ENCODE assay signal across 20 mouse cellular contexts in genomic region chr2:178869160-178869559, GRCm38 (mm10).
DNase-seq lines count a peak whose midpoint lies in the region; ATAC-seq lines count a peak whose summit lies in the region.
"Had no signal": no experiment of that assay in that cellular context is flagged by ENCODE, and none has a peak within 500 bp of the region (broad histone marks: within the 10 kb centered on the region; RNA-seq: fewer than 3 reads in every experiment).

No protein-coding gene starts in this region.

- H3K36me3 ChIP-seq in liver, embryonic 11.5 days (ENCODE audit: control insufficient read depth, insufficient read depth, low read length), result no peaks in the 10 kb centered on the region
- H3K36me3 ChIP-seq in liver, embryonic 13.5 days, result no peaks in the 10 kb centered on the region
- H3K36me3 ChIP-seq: heart, embryonic 12.5 days had no signal

- no peak overlapping the region for H3K27ac ChIP-seq in liver, embryonic 11.5 days (ENCODE audit: low read depth, low read length)
- H3K27ac ChIP-seq in liver, embryonic 13.5 days, result no peak overlapping the region
- H3K27ac ChIP-seq: forebrain, embryonic 13.5 days; macrophage had no signal

- H3K9ac ChIP-seq in liver, embryonic 11.5 days (ENCODE audit: low read depth, low read length), result no peak overlapping the region
- no peak overlapping the region for H3K9ac ChIP-seq in liver, embryonic 13.5 days
- H3K9ac ChIP-seq: forebrain, embryonic 13.5 days; heart, embryonic 12.5 days had no signal

- H3K4me1 ChIP-seq in liver, embryonic 11.5 days (replicated peaks; ENCODE audit: control insufficient read depth, insufficient read depth, low read length), result no peaks in the 10 kb centered on the region
- no peaks in the 10 kb centered on the region for H3K4me1 ChIP-seq in liver, embryonic 13.5 days (replicated peaks)
- H3K4me1 ChIP-seq: forebrain, embryonic 13.5 days; heart, embryonic 12.5 days had no signal

- 56% methylated on average over 3 of the region's 3 CpGs for WGBS in liver, embryonic 11.5 days
- 46% methylated on average over 3 of the region's 3 CpGs for WGBS in liver, embryonic 13.5 days (ENCODE audit: insufficient replicate concordance)

- H3K4me3 ChIP-seq in liver, embryonic 11.5 days (ENCODE audit: low read depth, low read length), result no peak overlapping the region
- no peak overlapping the region for H3K4me3 ChIP-seq in liver, embryonic 13.5 days (replicated peaks)
- H3K4me3 ChIP-seq: forebrain, embryonic 13.5 days; heart, embryonic 12.5 days had no signal

- peak; percentile 80 for DNase-seq in heart, adult 11 months
- DNase-seq in heart, adult 18-20 months, result no peak
- DNase-seq in liver, embryonic 11.5 days (ENCODE audit: low spot score), result no peak
- no peak for DNase-seq in liver
- no peak for DNase-seq in liver, embryonic 13.5 days
- DNase-seq in right cerebral cortex, adult 2 months (ENCODE audit: low spot score in 2 of 2), result no peak
- DNase-seq in adrenal gland, postnatal 36 days, result no peak
- DNase-seq: adrenal gland, postnatal 25 days; cerebellum, adult 18-20 months; cerebellum, postnatal 14 days; gastrocnemius, postnatal 36 days; kidney, postnatal 36 days; midbrain, embryonic 14.5 days; right cerebral cortex, postnatal 14 days; spleen, adult 18-20 months had no signal

- H3K9me3 ChIP-seq in liver, embryonic 11.5 days (ENCODE audit: control insufficient read depth, low read length), result no peaks in the 10 kb centered on the region
- H3K9me3 ChIP-seq in liver, embryonic 13.5 days (replicated peaks), result no peaks in the 10 kb centered on the region; the same call in 1 of the 2 replicates
- H3K9me3 ChIP-seq: forebrain, embryonic 13.5 days; heart, embryonic 12.5 days had no signal

- ATAC-seq in liver, embryonic 11.5 days (replicated peaks; ENCODE audit: low FRiP score), result 0 out of 2 replicates have a peak, but pooled peaks have one; percentile 18
- ATAC-seq in liver, embryonic 13.5 days (ENCODE audit: low read depth), result 0 out of 2 replicates have a peak, but pooled peaks have one; percentile 20
- ATAC-seq in megakaryocyte progenitor cell, adult 5-6 weeks (replicated peaks; ENCODE audit: poor library complexity), result peak; percentile 84
- ATAC-seq: forebrain, embryonic 13.5 days; intestine, postnatal 0 days had no signal

- no peak overlapping the region for H3K4me2 ChIP-seq in liver, embryonic 11.5 days
- no peak overlapping the region for H3K4me2 ChIP-seq in liver, embryonic 13.5 days
- H3K4me2 ChIP-seq: forebrain, embryonic 13.5 days; heart, embryonic 12.5 days had no signal

- no peaks in the 10 kb centered on the region for H3K27me3 ChIP-seq in liver, embryonic 11.5 days (replicated peaks; ENCODE audit: control insufficient read depth, insufficient read depth, low read length)
- no peaks in the 10 kb centered on the region for H3K27me3 ChIP-seq in liver, embryonic 13.5 days
- H3K27me3 ChIP-seq: forebrain, embryonic 13.5 days had no signal

Comparison
In these comparisons a context has a peak if more than half of its experiments do, and no peak if none do; other contexts are left out.
1. ATAC-seq: peak in every context shown above with its lines; median percentile 84 in megakaryocyte progenitor cell, adult 5-6 weeks; 20 in liver, embryonic 13.5 days; 18 in liver, embryonic 11.5 days.